10 mouse cellular contexts compared by ENCODE assay signal in genomic region chr9:54037717-54038116, GRCm38 (mm10). TPM values are rescaled to one million over a fixed set of nuclear protein-coding genes. Genes with fewer than 3 reads are reported as not detected.
DNase-seq lines count a peak whose midpoint lies in the region; ATAC-seq and TF ChIP-seq lines count a peak whose summit lies in the region.
"Had no signal": no experiment of that assay in that cellular context is flagged by ENCODE, and none has a peak within 500 bp of the region (broad histone marks: within the 10 kb centered on the region; RNA-seq: fewer than 3 reads in every experiment).

No protein-coding gene starts in this region.

- DNase-seq in hindbrain, postnatal 0 days (ENCODE audit: low spot score) = peak; percentile 81
- no peak for DNase-seq in hindbrain, embryonic 11.5 days (ENCODE audit: low spot score)
- DNase-seq in cerebellum, postnatal 25 days = peak; percentile 30 to 55
- peak; percentile 41 to 47 for DNase-seq in layer of hippocampus, adult 2 months (ENCODE audit: low spot score in 2 of 2)
- peak; percentile 31 to 53 for DNase-seq in right cerebral cortex, adult 2 months (ENCODE audit: low spot score in 2 of 2)
- no peak for DNase-seq in liver
- DNase-seq: lung, adult 2 months had no signal

- 0 out of 2 replicates have a peak overlapping the region, but pooled peaks have one; percentile 6 for H3K4me2 ChIP-seq in hindbrain, postnatal 0 days (ENCODE audit: low read depth, low read length)
- H3K4me2 ChIP-seq in hindbrain, embryonic 11.5 days (replicated peaks; ENCODE audit: low read depth, low read length) = no peak overlapping the region
- no peak overlapping the region for H3K4me2 ChIP-seq in intestine, postnatal 0 days (replicated peaks; ENCODE audit: low read depth)

- H3K27ac ChIP-seq in hindbrain, postnatal 0 days = no peak overlapping the region
- no peak overlapping the region for H3K27ac ChIP-seq in hindbrain, embryonic 11.5 days (ENCODE audit: low read depth, low read length)
- peak overlapping the region; percentile 28; the same call in 1 of the 2 replicates for H3K27ac ChIP-seq in layer of hippocampus, adult 2 months
- H3K27ac ChIP-seq in intestine, postnatal 0 days (ENCODE audit: low read depth, low read length) = no peak overlapping the region

- H3K9me3 ChIP-seq in hindbrain, postnatal 0 days (ENCODE audit: low read length) = no peaks in the 10 kb centered on the region
- no peaks in the 10 kb centered on the region for H3K9me3 ChIP-seq in hindbrain, embryonic 11.5 days (ENCODE audit: control insufficient read depth, low read length)
- H3K9me3 ChIP-seq in intestine, postnatal 0 days (ENCODE audit: control insufficient read depth) = no peaks in the 10 kb centered on the region

- no peak overlapping the region for H3K4me3 ChIP-seq in hindbrain, postnatal 0 days (ENCODE audit: low read length)
- no peak overlapping the region for H3K4me3 ChIP-seq in hindbrain, embryonic 11.5 days (ENCODE audit: low read depth, low read length)
- H3K4me3 ChIP-seq in layer of hippocampus, adult 2 months = no peak overlapping the region
- H3K4me3 ChIP-seq in intestine, postnatal 0 days (ENCODE audit: low read depth, low read length) = no peak overlapping the region
- H3K4me3 ChIP-seq: erythroblast, embryonic 14.5 days had no signal

- no peak for TF ChIP-seq CTCF in hindbrain, postnatal 0 days (IDR thresholded peaks at IDR 0.05; ENCODE audit: low read depth)
- TF ChIP-seq CTCF in layer of hippocampus, adult 2 months (conservative IDR thresholded peaks at IDR 0.05) = no peak
- TF ChIP-seq CTCF in intestine, postnatal 0 days (IDR thresholded peaks at IDR 0.05; ENCODE audit: low read depth) = no peak

- no peaks in the 10 kb centered on the region for H3K36me3 ChIP-seq in hindbrain, postnatal 0 days (ENCODE audit: insufficient read depth, low read length)
- no peaks in the 10 kb centered on the region for H3K36me3 ChIP-seq in hindbrain, embryonic 11.5 days (ENCODE audit: control insufficient read depth, insufficient read depth, low read length)
- no peaks in the 10 kb centered on the region for H3K36me3 ChIP-seq in intestine, postnatal 0 days (ENCODE audit: control insufficient read depth, insufficient read depth)

- 0 out of 2 replicates have a peak, but pooled peaks have one; percentile 53 for ATAC-seq in hindbrain, postnatal 0 days
- ATAC-seq in hindbrain, embryonic 11.5 days (ENCODE audit: low FRiP score) = no peak
- no peak for ATAC-seq in intestine, postnatal 0 days
- ATAC-seq: activated CD4-positive, CD25-positive, alpha-beta regulatory T cell, adult 4 months had no signal

- H3K27me3 ChIP-seq in hindbrain, postnatal 0 days (ENCODE audit: insufficient read depth, low read length) = no peaks in the 10 kb centered on the region
- no peaks in the 10 kb centered on the region for H3K27me3 ChIP-seq in hindbrain, embryonic 11.5 days (ENCODE audit: control insufficient read depth, insufficient read depth, low read length)
- no peaks in the 10 kb centered on the region for H3K27me3 ChIP-seq in intestine, postnatal 0 days (replicated peaks; ENCODE audit: control insufficient read depth, insufficient read depth, low read length)

- H3K4me1 ChIP-seq in hindbrain, postnatal 0 days (ENCODE audit: insufficient read depth, low read length) = 0 out of 2 replicates have a peak, but pooled peaks cover 7% of the 10 kb centered on the region
- no peaks in the 10 kb centered on the region for H3K4me1 ChIP-seq in hindbrain, embryonic 11.5 days (replicated peaks; ENCODE audit: control insufficient read depth, insufficient read depth, low read length)
- H3K4me1 ChIP-seq in intestine, postnatal 0 days (replicated peaks; ENCODE audit: control insufficient read depth, insufficient read depth, low read length) = no peaks in the 10 kb centered on the region

- H3K9ac ChIP-seq in hindbrain, postnatal 0 days (replicated peaks; ENCODE audit: low read length) = no peak overlapping the region
- H3K9ac ChIP-seq in hindbrain, embryonic 11.5 days (ENCODE audit: low read depth, low read length) = no peak overlapping the region
- H3K9ac ChIP-seq in intestine, postnatal 0 days (ENCODE audit: low read depth, low read length) = no peak overlapping the region

- 25% methylated on average over 9 of the region's 9 CpGs for WGBS in hindbrain, postnatal 0 days
- 74% methylated on average over 9 of the region's 9 CpGs for WGBS in hindbrain, embryonic 11.5 days
- 83% methylated on average over 9 of the region's 9 CpGs for WGBS in intestine, postnatal 0 days

RNA-seq across cellular contexts. Expression of gene Tnfaip8l3, which starts 30.5 kb away (rescaled TPM):
- total RNA-seq in hindbrain, postnatal 0 days (2014; rRNA removed) = 2.4 and 3.3 TPM in 2 replicates
- polyA plus RNA-seq in hindbrain, postnatal 0 days (2015; fragmentation: Nextera tagmentation; extraction: Ambion mirVana) = 0.91 and 1.2 TPM in 2 replicates
- 0.14 and 0.18 TPM in 2 replicates for polyA plus RNA-seq in hindbrain, embryonic 11.5 days (2014; fragmentation: Nextera tagmentation; extraction: Ambion mirVana)
- 10 to 100 TPM; 28.3 to 29.6 TPM for total RNA-seq in layer of hippocampus, adult 2 months (2021)
- 0.46 and 0.52 TPM in 2 replicates for polyA plus RNA-seq in intestine, postnatal 0 days (2015; fragmentation: Nextera tagmentation; extraction: Ambion mirVana)
- polyA plus RNA-seq: activated CD4-positive, CD25-positive, alpha-beta regulatory T cell, adult 4 months; erythroblast, embryonic 14.5 days had no signal

Comparison
In these comparisons a context has a peak if more than half of its experiments do, and no peak if none do; other contexts are left out.
1. DNase-seq: peak in hindbrain, postnatal 0 days (single experiment), cerebellum, postnatal 25 days (2 of 2), layer of hippocampus, adult 2 months (2 of 2) and right cerebral cortex, adult 2 months (2 of 2); none in hindbrain, embryonic 11.5 days (single experiment) and liver (single experiment).